In genomic region chr9:89621750-89622149, GRCm38 (mm10) we compare ENCODE assay signal across 10 mouse cellular contexts. TPM values are rescaled to one million over a fixed set of nuclear protein-coding genes. Genes with fewer than 3 reads are reported as not detected.
DNase-seq lines count a peak whose midpoint lies in the region; ATAC-seq lines count a peak whose summit lies in the region.
"Had no signal": no experiment of that assay in that cellular context is flagged by ENCODE, and none has a peak within 500 bp of the region (broad histone marks: within the 10 kb centered on the region; RNA-seq: fewer than 3 reads in every experiment).

No protein-coding gene starts in this region.

- no peak overlapping the region for H3K9ac ChIP-seq in heart, embryonic 16.5 days (ENCODE audit: low read length)
- no peak overlapping the region; the same call in 1 of the 2 replicates for H3K9ac ChIP-seq in hindbrain, embryonic 12.5 days
- peak overlapping the region; percentile 76 for H3K9ac ChIP-seq in midbrain, embryonic 16.5 days (ENCODE audit: low read depth, low read length)

- H3K4me3 ChIP-seq in heart, embryonic 16.5 days (ENCODE audit: low read length), result no peak overlapping the region
- peak overlapping the region; percentile 37 for H3K4me3 ChIP-seq in hindbrain, embryonic 12.5 days
- peak overlapping the region; percentile 68 for H3K4me3 ChIP-seq in midbrain, embryonic 16.5 days (ENCODE audit: low read depth, low read length)

- no peak overlapping the region for H3K27ac ChIP-seq in heart, embryonic 16.5 days (ENCODE audit: low read length)
- H3K27ac ChIP-seq in hindbrain, embryonic 12.5 days, result no peak overlapping the region
- H3K27ac ChIP-seq in midbrain, embryonic 16.5 days (ENCODE audit: low read length), result no peak overlapping the region

- peaks cover 41% of the 10 kb centered on the region for H3K27me3 ChIP-seq in heart, embryonic 16.5 days (ENCODE audit: control insufficient read depth, insufficient read depth, low read length)
- peaks cover 40% of the 10 kb centered on the region for H3K27me3 ChIP-seq in hindbrain, embryonic 12.5 days
- no peaks in the 10 kb centered on the region for H3K27me3 ChIP-seq in midbrain, embryonic 16.5 days (ENCODE audit: control insufficient read depth, insufficient read depth, low read depth, low read length)

- DNase-seq in heart, postnatal 25 days (ENCODE audit: low spot score), result no peak
- peak; percentile 82 for DNase-seq in cerebellum, adult 9-11 months
- no peak for DNase-seq in frontal cortex, postnatal 14 days (ENCODE audit: low spot score in 2 of 2)
- DNase-seq in thymus, postnatal 10 days (ENCODE audit: low spot score in 2 of 2), result no peak
- no peak for DNase-seq in left cerebral cortex, adult 8-10 months (ENCODE audit: low spot score in 2 of 2)
- DNase-seq: gastrocnemius, postnatal 36 days had no signal

- H3K4me2 ChIP-seq in heart, embryonic 16.5 days (ENCODE audit: low read depth, low read length), result peak overlapping the region; percentile 68
- peak overlapping the region; percentile 91 for H3K4me2 ChIP-seq in hindbrain, embryonic 12.5 days (replicated peaks)
- peak overlapping the region; percentile 99 for H3K4me2 ChIP-seq in midbrain, embryonic 16.5 days (ENCODE audit: low read length)

- WGBS in heart, embryonic 16.5 days, result 4% methylated on average over 11 of the region's 11 CpGs
- 6% methylated on average over 11 of the region's 11 CpGs for WGBS in hindbrain, embryonic 12.5 days
- 5% methylated on average over 11 of the region's 11 CpGs for WGBS in midbrain, embryonic 16.5 days

- peaks cover 11% of the 10 kb centered on the region for H3K4me1 ChIP-seq in heart, embryonic 16.5 days (ENCODE audit: control insufficient read depth, insufficient read depth, low read length)
- peaks cover 10% of the 10 kb centered on the region for H3K4me1 ChIP-seq in hindbrain, embryonic 12.5 days
- H3K4me1 ChIP-seq in midbrain, embryonic 16.5 days (ENCODE audit: control insufficient read depth, insufficient read depth, low read length), result peaks cover 6% of the 10 kb centered on the region; the same call in 1 of the 2 replicates

- intact Hi-C loops in heart, postnatal 25 days (cut with DNase I), result no loop called here

- no peak for ATAC-seq in heart, embryonic 16.5 days (replicated peaks; ENCODE audit: extremely low read depth, insufficient read depth, low FRiP score)
- ATAC-seq in hindbrain, embryonic 12.5 days (ENCODE audit: low FRiP score), result no peak; the same call in 1 of the 2 replicates
- ATAC-seq in midbrain, embryonic 16.5 days, result no peak
- ATAC-seq: CD4-positive, CD25-positive, alpha-beta regulatory T cell, adult 4 months had no signal

- no peaks in the 10 kb centered on the region for H3K36me3 ChIP-seq in heart, embryonic 16.5 days (ENCODE audit: control insufficient read depth, insufficient read depth)
- H3K36me3 ChIP-seq in hindbrain, embryonic 12.5 days, result no peaks in the 10 kb centered on the region
- no peaks in the 10 kb centered on the region for H3K36me3 ChIP-seq in midbrain, embryonic 16.5 days (ENCODE audit: control insufficient read depth, insufficient read depth, low read length)

- H3K9me3 ChIP-seq in heart, embryonic 16.5 days (replicated peaks; ENCODE audit: control insufficient read depth, low read length), result no peaks in the 10 kb centered on the region
- no peaks in the 10 kb centered on the region for H3K9me3 ChIP-seq in hindbrain, embryonic 12.5 days (replicated peaks)
- no peaks in the 10 kb centered on the region for H3K9me3 ChIP-seq in midbrain, embryonic 16.5 days (replicated peaks; ENCODE audit: control insufficient read depth, low read length, poor library complexity, severe bottlenecking)

RNA-seq across cellular contexts. Expression of gene Minar1, which starts 1.2 kb away (rescaled TPM):
- 0.06 and 0.08 TPM in 2 replicates for polyA plus RNA-seq in heart, embryonic 16.5 days (2015; fragmentation: Nextera tagmentation; extraction: Ambion mirVana)
- under 1 TPM; 0.08 to 0.11 TPM for total RNA-seq in heart, postnatal 25 days (2021)
- 0.97 and 1.1 TPM in 2 replicates for polyA plus RNA-seq in hindbrain, embryonic 12.5 days (2016; fragmentation: Nextera tagmentation; extraction: Ambion mirVana)
- polyA plus RNA-seq in midbrain, embryonic 16.5 days (2015; fragmentation: Nextera tagmentation; extraction: Ambion mirVana), result 2.3 TPM in 2 replicates
- total RNA-seq in left cerebral cortex, adult 8-10 months (2022), result 1 to 10 TPM; 7.6 to 8.0 (median 7.9) TPM
- total RNA-seq: gastrocnemius, postnatal 36 days had no signal
- polyA plus RNA-seq: CD4-positive, CD25-positive, alpha-beta regulatory T cell, adult 4 months had no signal
